Mouse (Mus musculus): ENCODE measurements around the gene Sgca.

Sgca gene

GRCm38 (mm10) chr11:94976199-94976598 is at the start of gene Sgca:
Gene Sgca (minus strand): TSS chr11:94976327.
- DNase-seq (ENCODE audit: low spot score in 2 of 2): no peak

DNA sequence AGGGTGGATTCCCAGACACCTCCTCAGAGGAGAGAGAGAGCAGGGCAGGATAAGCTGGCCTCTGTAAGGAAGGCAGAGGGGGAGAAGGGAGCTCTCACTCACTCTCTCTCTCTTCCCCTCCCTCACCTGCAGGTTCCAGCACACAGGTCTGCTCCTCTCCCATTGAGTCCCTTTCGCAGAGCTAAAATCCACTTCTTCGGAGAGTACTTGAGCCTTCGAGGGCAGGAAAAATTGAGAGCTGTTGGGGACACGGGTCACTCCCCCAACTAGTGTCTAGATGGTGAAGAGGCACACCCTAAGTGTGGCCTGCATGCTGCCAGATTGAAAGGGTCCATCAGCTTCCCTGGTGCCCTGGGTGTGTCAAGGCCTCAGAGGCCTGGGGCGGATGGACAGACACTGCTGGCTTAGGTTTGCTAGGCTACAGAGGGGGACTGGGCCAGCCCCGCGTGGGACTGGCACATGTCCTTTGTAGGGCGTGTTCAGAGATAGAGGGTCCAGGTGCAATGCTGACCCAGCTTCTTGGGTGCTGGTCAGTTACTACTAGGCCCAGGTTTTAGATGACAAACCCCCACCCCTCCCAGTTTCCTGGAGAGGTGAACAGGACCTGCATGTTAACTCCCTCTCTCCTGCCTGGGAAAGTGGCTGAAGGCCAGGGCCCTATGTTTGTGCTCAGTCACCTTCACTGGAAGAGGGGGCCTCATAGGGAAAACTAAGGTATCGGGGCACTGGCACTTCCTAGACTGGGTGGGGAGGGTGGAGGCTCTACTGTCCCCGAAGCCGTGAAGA is 49.3 kb upstream of the Sgca start:
- DNase-seq (ENCODE audit: low spot score in 2 of 2): no peak

DNA sequence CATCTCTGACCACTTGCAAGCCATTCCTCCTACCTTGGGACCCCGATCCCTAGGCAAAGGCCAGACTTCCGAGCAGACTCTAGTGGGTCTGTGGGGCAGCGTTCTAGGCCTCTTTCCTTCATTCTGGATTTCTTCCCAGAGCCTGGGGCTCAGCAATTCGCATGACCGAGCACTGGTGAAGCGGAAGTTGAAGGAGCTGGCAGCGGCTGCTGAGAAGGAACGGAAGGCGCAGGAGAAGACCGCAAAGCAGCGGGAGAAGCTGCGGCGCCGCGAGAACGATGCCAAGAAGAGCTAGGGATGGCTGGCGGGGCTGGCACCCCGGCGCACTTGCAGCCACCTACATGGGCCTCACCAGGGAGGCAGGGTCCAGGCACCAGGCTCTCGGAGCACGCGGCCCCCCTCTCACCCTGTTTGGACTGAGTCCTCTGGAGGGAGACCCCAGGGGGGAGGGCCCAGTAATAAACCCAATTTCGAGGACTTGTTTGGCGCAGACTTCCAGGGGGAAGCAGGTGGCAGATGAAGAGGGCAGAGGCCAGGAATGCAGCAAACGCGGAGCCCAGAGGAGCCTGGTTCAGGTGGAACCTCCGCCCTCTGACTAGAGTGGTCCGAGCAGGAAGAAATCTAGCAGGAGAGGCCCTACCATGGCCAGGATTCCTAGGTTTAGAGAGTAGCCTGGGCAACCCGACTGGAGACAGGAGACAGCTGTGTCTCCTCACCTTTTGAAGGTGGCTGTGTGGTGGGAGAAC is 48.5 kb upstream of the Sgca start:
- no peak for DNase-seq (ENCODE audit: low spot score in 2 of 2)

DNA sequence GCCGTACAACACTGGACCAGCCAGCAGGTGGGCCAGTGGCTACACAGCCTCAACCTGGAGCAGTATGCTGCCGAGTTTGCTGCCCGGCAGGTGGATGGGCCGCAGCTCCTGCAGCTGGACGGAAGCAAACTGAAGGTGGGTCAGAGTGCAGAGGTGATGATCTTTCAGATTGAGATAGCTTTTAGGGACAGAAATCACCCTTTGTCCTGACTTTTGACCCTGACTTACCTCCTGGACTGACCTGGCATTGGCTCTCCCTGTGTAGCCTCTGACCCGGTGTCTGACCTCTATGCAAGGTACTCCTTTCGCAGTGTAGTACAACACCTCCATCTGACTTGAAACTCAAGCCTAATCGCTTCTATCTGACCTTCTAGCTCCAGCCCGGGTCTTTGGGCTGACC is 47.4 kb upstream of the Sgca start:
- no peak for DNase-seq (ENCODE audit: low spot score in 2 of 2)

DNA sequence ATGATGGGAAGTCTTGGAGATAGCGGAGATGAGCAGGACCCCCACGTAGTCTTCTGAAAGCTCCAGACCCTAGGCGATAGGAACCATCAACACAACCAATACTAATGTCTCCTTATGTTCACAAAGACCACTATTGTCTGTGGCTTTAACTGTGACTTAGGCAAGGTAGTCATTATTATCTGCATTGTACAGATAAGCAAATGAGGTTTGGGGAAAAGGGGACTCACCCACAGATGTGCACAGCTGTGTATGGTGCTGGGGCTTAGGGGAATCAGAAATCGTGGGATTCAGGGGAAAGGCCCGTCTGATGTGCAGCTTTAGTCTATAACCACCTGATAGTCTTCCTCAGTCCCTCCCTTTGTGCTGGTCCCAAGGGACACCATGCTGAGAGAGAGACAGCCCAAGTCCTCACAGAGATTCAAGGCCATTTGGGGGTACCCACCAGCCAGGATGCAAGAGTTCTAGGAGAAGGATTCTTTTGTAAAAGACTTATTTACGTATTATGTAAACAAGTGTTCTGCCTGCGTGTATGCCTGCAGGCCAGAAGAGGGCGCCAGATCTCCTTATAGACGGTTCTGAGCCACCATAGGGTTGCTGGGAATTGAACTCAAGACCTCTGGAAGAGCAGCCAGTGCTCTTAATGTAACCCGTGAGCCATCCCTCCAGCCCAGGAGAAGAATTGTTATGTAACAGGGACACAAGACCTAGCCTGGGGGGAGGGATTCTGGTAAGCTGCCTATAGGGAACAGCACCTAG is 46.3 kb upstream of the Sgca start:
- no peak for DNase-seq (ENCODE audit: low spot score in 2 of 2)

GRCm38 (mm10) chr11:95015484-95015883 is 39.4 kb upstream of the Sgca start:
- no peak for DNase-seq (ENCODE audit: low spot score in 2 of 2)

DNA sequence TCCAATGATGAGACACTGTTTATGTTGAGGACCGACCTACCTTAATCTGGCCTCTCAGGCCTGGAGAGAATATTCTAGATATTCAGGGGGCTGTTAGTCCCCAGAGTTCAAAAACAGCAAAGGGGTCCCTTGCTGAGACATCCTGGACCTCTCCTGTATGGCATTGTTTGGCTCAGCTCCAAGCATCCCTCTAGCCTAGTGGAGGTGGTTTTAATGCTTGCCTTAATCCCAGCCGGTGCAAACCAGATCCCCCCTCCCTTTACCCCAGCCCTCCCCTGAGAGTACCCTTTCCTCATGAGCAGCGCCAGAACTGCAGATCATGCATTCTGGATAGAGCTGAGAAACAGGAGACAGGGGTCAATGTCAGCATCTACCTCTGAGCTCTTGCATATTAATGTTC is 36.4 kb upstream of the Sgca start:
- peak in 1 of 2 experiments; percentile 30 for DNase-seq (ENCODE audit: low spot score in 2 of 2)

DNA sequence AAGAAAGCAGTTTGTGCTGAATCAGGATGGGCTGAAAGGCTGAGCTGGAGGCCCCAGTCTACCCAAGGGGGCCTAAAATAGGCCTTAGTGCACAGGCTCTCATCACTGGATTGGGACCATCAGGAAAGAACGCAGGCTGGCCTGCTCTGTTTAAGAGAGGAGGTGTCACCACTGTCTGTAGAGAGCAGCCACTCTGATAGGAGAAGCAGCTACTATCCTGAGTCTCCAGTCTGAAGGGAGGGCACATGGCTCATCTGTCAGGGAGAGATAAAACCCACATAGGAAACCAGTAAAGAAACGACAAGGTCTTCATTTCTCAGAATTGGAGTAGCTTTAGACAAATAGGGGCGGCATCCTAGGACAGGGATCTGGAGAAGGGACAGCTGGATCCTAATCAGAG is 35.9 kb upstream of the Sgca start:
- DNase-seq (ENCODE audit: low spot score in 2 of 2): peak; percentile 80 to 85

- peak in 1 of 2 experiments; percentile 68 for DNase-seq (ENCODE audit: low spot score in 2 of 2)
Observed at GRCm38 (mm10) chr11:95011416-95011815, 35.3 kb upstream of the Sgca start.

DNA sequence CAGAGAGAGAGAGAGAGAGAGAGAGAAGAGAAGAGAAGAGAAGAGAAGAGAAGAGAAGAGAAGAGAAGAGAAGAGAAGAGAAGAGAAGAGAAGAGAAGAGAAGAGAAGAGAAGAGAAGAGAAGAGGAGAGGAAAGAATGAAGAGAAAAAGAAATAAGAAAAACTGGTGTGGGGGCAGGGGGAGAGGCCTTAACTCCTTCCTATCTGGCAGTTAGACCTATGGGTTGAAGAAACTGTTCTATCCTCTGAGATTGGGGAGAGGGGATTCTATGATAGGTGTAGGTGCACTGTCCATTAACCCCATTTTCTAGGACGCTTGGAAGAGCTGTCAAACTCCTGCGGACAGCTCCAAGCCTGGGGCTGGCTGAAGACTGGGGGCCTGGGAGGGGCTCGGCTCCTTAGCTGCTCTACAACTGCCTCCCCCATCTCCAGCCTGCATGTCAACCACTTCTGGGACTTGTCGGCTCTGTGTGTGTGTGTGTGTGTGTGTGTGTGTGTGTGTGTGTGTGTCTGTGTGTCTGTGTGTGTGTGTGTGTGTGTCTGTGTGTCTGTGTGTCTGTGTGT is 34.8 kb upstream of the Sgca start:
- peak; percentile 58 to 62 for DNase-seq (ENCODE audit: low spot score in 2 of 2)

- peak; percentile 70 to 74 for DNase-seq (ENCODE audit: low spot score in 2 of 2)
Observed at GRCm38 (mm10) chr11:95010141-95010739, 34.1 kb upstream of the Sgca start.

DNA sequence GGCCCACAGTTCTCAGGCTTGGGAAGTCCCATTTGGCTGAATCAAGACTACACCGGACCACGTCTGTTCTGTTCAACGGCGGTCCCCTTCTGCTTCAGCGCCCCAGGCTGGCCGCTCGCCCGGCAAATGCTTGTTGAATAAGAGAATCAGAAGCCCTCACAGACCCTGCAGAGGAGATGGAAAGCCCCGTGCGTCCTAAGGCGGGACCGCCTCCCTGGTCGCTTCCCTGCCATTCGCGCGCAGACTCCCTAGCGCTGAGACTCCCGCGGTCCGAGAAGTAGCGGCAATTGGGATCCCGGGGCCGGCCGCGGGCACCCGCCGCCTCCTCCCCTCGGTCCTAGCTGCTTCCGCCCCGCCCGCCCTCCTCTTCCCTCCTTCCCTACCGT is 33.5 kb upstream of the Sgca start, which contains the start of gene Samd14:
Gene Samd14 (plus strand): TSS at position 251 of the 386 bp plus-strand sequence.
- DNase-seq (ENCODE audit: low spot score in 2 of 2): peak in 1 of 2 experiments; percentile 74

DNA sequence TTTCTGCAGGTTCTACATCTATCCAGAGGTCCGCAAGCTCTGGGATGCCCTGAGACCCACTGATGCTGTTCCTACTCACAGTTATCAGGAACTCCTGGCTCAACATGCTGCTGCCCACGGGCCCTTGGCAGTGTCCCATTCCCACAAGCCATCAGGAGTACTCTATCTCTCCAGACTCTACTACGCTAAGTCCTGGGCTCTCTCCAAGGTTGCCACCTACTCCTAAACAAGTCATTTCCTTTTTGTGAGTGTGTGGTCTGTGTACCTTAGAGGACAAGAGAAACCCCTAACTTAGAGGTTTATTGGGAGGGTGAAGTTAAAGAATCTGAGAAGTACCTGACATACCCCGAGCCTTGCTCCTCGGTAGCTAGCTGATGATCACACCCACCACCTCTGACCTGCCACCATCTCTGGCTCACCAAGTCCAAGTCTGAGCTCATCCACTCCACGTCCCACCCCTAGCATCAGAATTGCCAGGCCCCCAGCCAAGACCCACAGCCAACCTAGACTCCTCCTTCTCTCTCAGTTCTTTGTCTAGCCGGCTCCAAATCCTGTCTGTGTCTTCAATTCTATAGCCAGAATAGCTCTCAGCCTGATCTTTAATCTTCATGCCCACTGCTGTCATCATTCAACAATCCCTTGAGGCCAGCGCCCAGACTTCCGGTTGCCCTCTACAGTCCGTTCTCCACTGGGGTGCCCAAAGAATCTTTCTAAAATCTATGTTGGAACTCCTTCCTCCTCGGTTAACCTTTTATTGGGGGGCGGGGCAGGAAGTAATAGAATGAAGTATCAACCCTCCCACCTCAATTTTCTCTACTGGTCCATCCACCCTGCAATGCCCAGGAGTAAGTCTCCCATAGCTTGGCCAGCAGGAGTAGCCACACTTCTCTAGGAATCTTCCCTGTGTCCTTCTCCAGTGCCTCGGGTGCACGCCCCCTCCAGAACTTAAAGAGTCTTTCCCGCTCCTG is 32.8 kb upstream of the Sgca start:
- peak in 1 of 2 experiments; percentile 69 for DNase-seq (ENCODE audit: low spot score in 2 of 2)

GRCm38 (mm10) chr11:95007418-95007817 is 31.3 kb upstream of the Sgca start:
- no peak for DNase-seq (ENCODE audit: low spot score in 2 of 2)

DNA sequence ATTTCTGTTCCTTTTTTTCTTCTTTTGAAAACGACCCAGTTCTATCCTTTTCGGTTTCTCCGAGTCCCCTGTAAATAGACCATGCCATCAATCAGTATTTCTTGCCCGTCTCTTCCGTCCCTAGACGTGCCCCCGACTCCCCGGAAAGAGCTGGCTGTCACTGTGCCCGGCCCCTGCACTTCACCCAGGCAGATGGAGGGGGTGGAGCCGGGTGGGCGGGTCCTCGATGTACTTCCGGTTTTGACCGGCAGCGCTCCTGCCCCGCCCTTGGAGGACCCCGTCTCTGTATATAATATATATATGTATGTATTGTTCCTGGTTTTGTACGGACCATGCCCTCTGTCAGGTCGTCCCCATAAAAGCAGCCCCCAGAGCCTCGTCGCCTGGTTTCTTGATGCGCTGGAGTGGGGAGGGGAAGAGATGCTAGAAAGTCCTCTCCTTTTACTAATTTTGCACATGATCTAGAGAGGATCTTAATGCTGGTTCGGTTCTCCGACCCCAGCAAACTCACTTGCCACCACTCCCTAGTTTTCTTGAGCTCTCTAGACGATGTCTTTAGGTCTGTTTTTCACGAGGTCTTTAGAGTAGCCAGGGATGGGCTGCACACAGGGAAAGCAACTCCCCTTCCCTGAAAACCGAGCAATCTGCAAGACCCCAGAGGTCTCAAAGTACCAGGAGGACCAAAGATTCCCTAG is 30.5 kb upstream of the Sgca start:
- DNase-seq (ENCODE audit: low spot score in 2 of 2): peak; percentile 79 to 88

DNA sequence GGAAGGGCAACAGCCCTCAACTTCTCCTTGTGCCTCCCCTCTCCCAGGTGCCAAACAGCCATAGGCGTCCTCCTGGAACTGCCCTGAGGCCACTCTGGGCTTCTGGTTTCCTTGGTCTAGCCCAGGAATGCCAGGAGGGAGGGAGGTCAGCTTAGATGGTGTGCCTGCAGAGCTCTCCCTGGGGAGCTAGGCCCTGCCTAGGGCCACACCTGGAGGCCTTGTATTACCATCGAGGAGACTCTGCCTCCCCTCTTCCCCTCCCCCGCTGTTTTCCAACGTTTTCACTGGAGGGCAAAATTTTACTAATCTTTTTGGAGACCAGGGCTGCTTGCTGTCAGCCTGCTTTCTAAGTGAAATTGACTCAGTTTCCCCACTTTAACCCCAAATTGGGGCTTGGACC is 29.9 kb upstream of the Sgca start:
- no peak for DNase-seq (ENCODE audit: low spot score in 2 of 2)

GRCm38 (mm10) chr11:95004937-95005198 is 28.7 kb upstream of the Sgca start:
- no peak for DNase-seq (ENCODE audit: low spot score in 2 of 2)

DNA sequence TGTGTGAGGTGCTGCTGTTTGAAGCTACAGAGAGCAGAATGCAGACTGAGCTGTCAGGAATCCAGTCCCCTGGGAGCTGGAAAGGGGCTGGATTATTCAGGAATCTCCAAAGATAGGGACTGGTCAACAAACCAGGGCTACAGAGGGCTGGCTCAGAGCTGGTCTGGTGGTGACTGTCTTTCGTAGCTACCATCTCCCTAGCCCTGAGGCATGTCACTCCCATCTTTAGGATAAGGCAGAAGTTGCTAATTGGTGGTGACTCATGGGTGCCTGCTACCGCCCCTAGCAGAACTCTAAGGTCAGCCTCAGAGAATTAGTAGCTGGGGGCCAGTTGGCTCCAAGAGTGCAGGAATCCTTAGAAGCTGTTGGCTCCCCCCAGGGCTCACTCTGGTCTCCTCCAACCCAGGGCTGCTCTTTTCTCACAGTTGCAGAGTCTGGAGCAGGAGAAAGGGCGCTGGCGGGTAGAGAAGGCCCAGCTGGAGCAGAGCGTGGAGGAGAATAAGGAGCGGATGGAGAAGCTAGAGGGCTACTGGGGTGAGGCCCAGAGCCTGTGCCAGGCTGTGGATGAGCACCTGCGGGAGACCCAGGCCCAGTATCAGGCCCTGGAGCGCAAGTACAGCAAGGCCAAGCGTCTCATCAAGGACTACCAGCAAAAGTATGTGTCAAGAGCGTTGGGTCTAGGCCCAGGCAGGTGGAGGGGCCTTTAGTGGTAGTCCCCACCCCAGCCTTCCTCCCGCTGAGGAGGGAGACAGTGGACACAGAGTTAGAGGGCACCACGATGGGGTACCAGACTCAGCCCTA is 28.2 kb upstream of the Sgca start:
- DNase-seq (ENCODE audit: low spot score in 2 of 2): no peak

DNA sequence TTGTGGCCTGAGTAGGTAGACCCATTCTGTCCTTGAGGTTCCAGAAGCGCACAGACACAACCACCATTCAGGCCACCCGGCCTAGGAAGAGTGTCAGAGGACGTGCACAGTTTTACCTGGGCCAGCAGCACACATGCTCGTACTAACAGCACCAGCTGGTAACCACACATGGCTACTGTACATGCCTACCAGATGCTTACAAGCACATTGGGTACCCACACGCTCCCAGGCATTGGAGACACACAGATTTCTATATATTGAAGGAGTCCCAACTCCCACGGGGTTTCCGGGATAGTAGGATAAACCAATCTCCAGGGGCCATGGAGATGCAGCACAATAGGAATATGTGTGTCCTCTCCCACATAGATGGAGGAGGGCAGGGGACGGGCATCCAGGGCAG is 26.6 kb upstream of the Sgca start:
- DNase-seq (ENCODE audit: low spot score in 2 of 2): no peak
